Mouse (Mus musculus) forebrain, embryonic 14.5 days (tissue): Measurements from ENCODE around the gene Sox13. TPM values are rescaled to one million over a fixed set of nuclear protein-coding genes. Genes with fewer than 3 reads are reported as not detected.
A peak's percentile ranks its signal among the peaks of the same experiment; 100 is the strongest.

Experiments used
- ATAC-seq: fragments of 200-750 bp; cut with Nextera tagmentation; 2 replicates; pipeline ENCODE4 v1.8.0; 2017; ENCODE audit warnings: mild to moderate bottlenecking, moderate library complexity
- DNase-seq: peaks from one replicate; pipeline ENCODE4 v3.0.0-alpha.2; 2015; ENCODE audit warnings: low spot score
- H3K27ac ChIP-seq: fragments of 300-500 bp; sonication (generic); 2 replicates; pipeline ENCODE4 v1.5.1; 2014; ENCODE audit warnings: low read depth, mild to moderate bottlenecking, control low read depth, low read length, moderate library complexity
- H3K27me3 ChIP-seq: fragments of 300-500 bp; sonication (generic); replicated peaks from 2 replicates; pipeline ENCODE4 v1.6.1; 2014; ENCODE audit warnings: low read length, control low read depth, mixed read lengths; ENCODE audit not compliant: control insufficient read depth, insufficient read depth
- H3K36me3 ChIP-seq: fragments of 300-500 bp; sonication (generic); 2 replicates; pipeline ENCODE4 v1.6.1; 2014; ENCODE audit warnings: low read length, control low read depth; ENCODE audit not compliant: control insufficient read depth, insufficient read depth
- H3K4me1 ChIP-seq: fragments of 300-500 bp; sonication (generic); 2 replicates; pipeline ENCODE4 v1.6.1; 2014; ENCODE audit warnings: antibody characterized with exemption, low read length, control low read depth; ENCODE audit not compliant: control insufficient read depth, insufficient read depth
- H3K4me2 ChIP-seq: fragments of 300-500 bp; sonication (generic); 2 replicates; pipeline ENCODE4 v1.6.1; 2014; ENCODE audit warnings: mild to moderate bottlenecking, control low read depth, low read length
- H3K4me3 ChIP-seq: fragments of 300-500 bp; sonication (generic); 2 replicates; pipeline ENCODE4 v1.5.1; 2014; ENCODE audit warnings: low read depth, low read length, control low read depth
- H3K9ac ChIP-seq: fragments of 300-500 bp; sonication (generic); 2 replicates; pipeline ENCODE4 v1.6.1; 2014; ENCODE audit warnings: mild to moderate bottlenecking, low read length, control low read depth, moderate library complexity
- H3K9me3 ChIP-seq: fragments of 300-500 bp; sonication (generic); replicated peaks from 2 replicates; pipeline ENCODE4 v1.6.1; 2016; ENCODE audit warnings: low read length, control low read depth, mixed read lengths; ENCODE audit not compliant: control insufficient read depth
- WGBS: fragments of 180-500 bp; shearing (Covaris S2); extraction: QIAGEN DNeasy Blood & Tissue Kit; methylation state at CpG from one replicate; pipeline ENCODE4 v1.1.7; 2014; 5-methylcytosine and 5-hydroxymethylcytosine counted together
- polyA plus RNA-seq: library from polyadenylated mRNA; unstranded; fragments of >200 nt; fragmentation: Nextera tagmentation; extraction: Ambion mirVana; gene quantifications from 2 replicates; pipeline ENCODE4 v1.2.1, GENCODE M21; 2014

Sox13 gene
- polyA plus RNA-seq, 1 experiment from 2014 or later, result 4.3 TPM

- no peak overlapping the region for H3K4me3 ChIP-seq
- 95% methylated on average over 14 of the region's 14 CpGs for WGBS
- no peaks in the 10 kb centered on the region for H3K9me3 ChIP-seq
- H3K4me2 ChIP-seq, result no peak overlapping the region
- peaks cover 5% of the 10 kb centered on the region; the same call in 1 of the 2 replicates for H3K4me1 ChIP-seq
- no peak overlapping the region for H3K27ac ChIP-seq
- peaks cover 20% of the 10 kb centered on the region for H3K36me3 ChIP-seq
- no peak for ATAC-seq
- no peak overlapping the region for H3K9ac ChIP-seq
- no peaks in the 10 kb centered on the region for H3K27me3 ChIP-seq
- no peak for DNase-seq
Observed at GRCm38 (mm10) chr1:133383157-133383783, 40.9 kb downstream of the Sox13 start.

GRCm38 (mm10) chr1:133382552-133383155 lies 41.5 kb downstream of the Sox13 start:
- Histone ChIP-seq H3K9ac (no peak overlapping the region), H3K36me3 (peaks cover 20% of the 10 kb centered on the region), H3K27me3 (no peaks in the 10 kb centered on the region), H3K4me2 (no peak overlapping the region), H3K4me3 (no peak overlapping the region), H3K27ac (no peak overlapping the region), H3K9me3 (no peaks in the 10 kb centered on the region), H3K4me1 (peaks cover 5% of the 10 kb centered on the region; the same call in 1 of the 2 replicates)
- DNase-seq, result no peak
- no peak for ATAC-seq
- 64% methylated on average over 12 of the region's 12 CpGs for WGBS

GRCm38 (mm10) chr1:133382008-133382407 lies 42.2 kb downstream of the Sox13 start:
- H3K9me3 ChIP-seq, result no peaks in the 10 kb centered on the region
- H3K4me1 ChIP-seq, result peaks cover 5% of the 10 kb centered on the region; the same call in 1 of the 2 replicates
- H3K9ac ChIP-seq, result no peak overlapping the region
- no peak overlapping the region for H3K27ac ChIP-seq
- 7% methylated on average over 9 of the region's 9 CpGs for WGBS
- no peak overlapping the region for H3K4me3 ChIP-seq
- ATAC-seq (peak; percentile 24), DNase-seq (peak; percentile 85)
- no peak overlapping the region for H3K4me2 ChIP-seq
- peaks cover 20% of the 10 kb centered on the region for H3K36me3 ChIP-seq
- H3K27me3 ChIP-seq, result no peaks in the 10 kb centered on the region

- no peaks in the 10 kb centered on the region for H3K9me3 ChIP-seq
- ATAC-seq (no peak), DNase-seq (peak; percentile 70)
- no peaks in the 10 kb centered on the region for H3K4me1 ChIP-seq
- no peak overlapping the region for H3K4me3 ChIP-seq
- WGBS, result 64% methylated on average over 14 of the region's 14 CpGs
- no peaks in the 10 kb centered on the region for H3K27me3 ChIP-seq
- H3K9ac ChIP-seq, result no peak overlapping the region
- peaks cover 16% of the 10 kb centered on the region; the same call in 1 of the 2 replicates for H3K36me3 ChIP-seq
- H3K27ac ChIP-seq, result no peak overlapping the region
- H3K4me2 ChIP-seq, result no peak overlapping the region
Observed at GRCm38 (mm10) chr1:133380347-133381065, 43.7 kb downstream of the Sox13 start.

- H3K4me2 ChIP-seq, result no peak overlapping the region
- no peak overlapping the region for H3K27ac ChIP-seq
- H3K4me3 ChIP-seq, result no peak overlapping the region
- H3K9me3 ChIP-seq, result no peaks in the 10 kb centered on the region
- WGBS, result 83% methylated on average over 3 of the region's 3 CpGs
- H3K4me1 ChIP-seq, result no peaks in the 10 kb centered on the region
- no peak for ATAC-seq
- no peak for DNase-seq
- H3K9ac ChIP-seq, result no peak overlapping the region
- H3K36me3 ChIP-seq, result peaks cover 14% of the 10 kb centered on the region; the same call in 1 of the 2 replicates
- H3K27me3 ChIP-seq, result no peaks in the 10 kb centered on the region
Observed at GRCm38 (mm10) chr1:133379986-133380320, 44.2 kb downstream of the Sox13 start.

GRCm38 (mm10) chr1:133379254-133379985 lies 44.8 kb downstream of the Sox13 start:
- Histone ChIP-seq H3K9me3 (no peaks in the 10 kb centered on the region), H3K4me1 (no peaks in the 10 kb centered on the region), H3K9ac (no peak overlapping the region; the same call in 1 of the 2 replicates), H3K27me3 (no peaks in the 10 kb centered on the region), H3K4me3 (no peak overlapping the region), H3K27ac (no peak overlapping the region), H3K4me2 (no peak overlapping the region), H3K36me3 (peaks cover 10% of the 10 kb centered on the region; the same call in 1 of the 2 replicates)
- 67% methylated on average over 10 of the region's 10 CpGs for WGBS
- DNase-seq (no peak), ATAC-seq (no peak)

- Histone ChIP-seq H3K27ac (no peak overlapping the region), H3K9me3 (no peaks in the 10 kb centered on the region)
- ATAC-seq, result no peak
Observed at GRCm38 (mm10) chr1:133377547-133377946, 46.6 kb downstream of the Sox13 start.

GRCm38 (mm10) chr1:133375696-133376346 lies 48.4 kb downstream of the Sox13 start:
- no peak for ATAC-seq
- Histone ChIP-seq H3K4me3 (no peak overlapping the region), H3K27me3 (no peaks in the 10 kb centered on the region), H3K36me3 (no peaks in the 10 kb centered on the region), H3K4me2 (no peak overlapping the region), H3K9me3 (no peaks in the 10 kb centered on the region), H3K9ac (no peak overlapping the region), H3K27ac (no peak overlapping the region), H3K4me1 (no peaks in the 10 kb centered on the region)
- 75% methylated on average over 10 of the region's 10 CpGs for WGBS
- DNase-seq, result no peak

More at GRCm38 (mm10) chr1:133377547-133377946, 46.6 kb downstream of the Sox13 start:
- no peak overlapping the region for H3K9ac ChIP-seq
- DNase-seq, result no peak
- no peaks in the 10 kb centered on the region for H3K36me3 ChIP-seq
- WGBS, result 87% methylated on average over 5 of the region's 5 CpGs
- no peaks in the 10 kb centered on the region for H3K27me3 ChIP-seq
- no peak overlapping the region for H3K4me3 ChIP-seq
- no peak overlapping the region for H3K4me2 ChIP-seq
- no peaks in the 10 kb centered on the region for H3K4me1 ChIP-seq
